Mouse (Mus musculus): ENCODE data around the gene Lsm12. TPM values are rescaled to one million over a fixed set of nuclear protein-coding genes. Genes with fewer than 3 reads are reported as not detected.

Lsm12 gene
- polyA plus RNA-seq (2014; fragmentation: Nextera tagmentation; extraction: Ambion mirVana), result 74.4 and 77.5 TPM in 2 replicates

- under 1% methylated on average over 69 of the region's 70 CpGs for WGBS
- Histone ChIP-seq H3K27me3 (ENCODE audit: control insufficient read depth, insufficient read depth, low read length) (no peaks in the 10 kb centered on the region), H3K9ac (replicated peaks; ENCODE audit: low read depth, low read length) (peak within 1 kb of the TSS; percentile 90), H3K36me3 (ENCODE audit: control insufficient read depth, insufficient read depth, low read length) (peaks cover 17% of the 10 kb centered on the region), H3K4me3 (ENCODE audit: low read depth, low read length) (peak within 1 kb of the TSS; percentile 78), H3K4me2 (ENCODE audit: low read depth, low read length) (peak within 1 kb of the TSS; percentile 72), H3K27ac (ENCODE audit: low read depth, low read length) (peak within 1 kb of the TSS; percentile 96), H3K9me3 (ENCODE audit: control insufficient read depth, low read length) (no peaks in the 10 kb centered on the region), H3K4me1 (ENCODE audit: control insufficient read depth, insufficient read depth, low read length) (peaks cover 5% of the 10 kb centered on the region)
- ATAC-seq (ENCODE audit: low read depth), result peak; percentile 86
Observed at GRCm38 (mm10) chr11:102184646-102185495, at the start of gene Lsm12. Gene Lsm12, minus strand, starts transcription at chr11:102185296.

GRCm38 (mm10) chr11:102230006-102230741 lies 45.1 kb upstream of the Lsm12 start, which contains the start of gene Hdac5:
Gene Hdac5, minus strand, starts transcription at chr11:102230166.
- peak within 1 kb of the TSS; percentile 86 for H3K4me3 ChIP-seq (ENCODE audit: low read depth, low read length)
- H3K36me3 ChIP-seq (ENCODE audit: control insufficient read depth, insufficient read depth, low read length), result no peaks in the 10 kb centered on the region
- peaks cover 32% of the 10 kb centered on the region for H3K4me1 ChIP-seq (ENCODE audit: control insufficient read depth, insufficient read depth, low read length)
- no peaks in the 10 kb centered on the region for H3K27me3 ChIP-seq (ENCODE audit: control insufficient read depth, insufficient read depth, low read length)
- peak within 1 kb of the TSS; percentile 91 for H3K4me2 ChIP-seq (ENCODE audit: low read depth, low read length)
- under 1% methylated on average over 37 of the region's 49 CpGs for WGBS
- peak; percentile 88 for ATAC-seq (ENCODE audit: low read depth)
- H3K27ac ChIP-seq (ENCODE audit: low read depth, low read length), result peak within 1 kb of the TSS; percentile 94
- peak within 1 kb of the TSS; percentile 94 for H3K9ac ChIP-seq (replicated peaks; ENCODE audit: low read depth, low read length)
- no peaks in the 10 kb centered on the region for H3K9me3 ChIP-seq (ENCODE audit: control insufficient read depth, low read length)

GRCm38 (mm10) chr11:102229331-102229953 lies 44.3 kb upstream of the Lsm12 start:
- Histone ChIP-seq H3K9me3 (ENCODE audit: control insufficient read depth, low read length) (no peaks in the 10 kb centered on the region), H3K27me3 (ENCODE audit: control insufficient read depth, insufficient read depth, low read length) (no peaks in the 10 kb centered on the region), H3K27ac (ENCODE audit: low read depth, low read length) (peak overlapping the region; percentile 94), H3K4me1 (ENCODE audit: control insufficient read depth, insufficient read depth, low read length) (peaks cover 39% of the 10 kb centered on the region), H3K9ac (replicated peaks; ENCODE audit: low read depth, low read length) (peak overlapping the region; percentile 94), H3K4me2 (ENCODE audit: low read depth, low read length) (peak overlapping the region; percentile 91), H3K4me3 (ENCODE audit: low read depth, low read length) (peak overlapping the region; percentile 86), H3K36me3 (ENCODE audit: control insufficient read depth, insufficient read depth, low read length) (no peaks in the 10 kb centered on the region)
- WGBS, result under 1% methylated on average over 25 of the region's 47 CpGs
- peak; percentile 39 for ATAC-seq (ENCODE audit: low read depth)

- peak overlapping the region; percentile 94 for H3K27ac ChIP-seq (ENCODE audit: low read depth, low read length)
- 10% methylated on average over 7 of the region's 7 CpGs for WGBS
- H3K4me3 ChIP-seq (ENCODE audit: low read depth, low read length), result peak overlapping the region; percentile 86
- H3K4me1 ChIP-seq (ENCODE audit: control insufficient read depth, insufficient read depth, low read length), result peaks cover 42% of the 10 kb centered on the region
- peak overlapping the region; percentile 91 for H3K4me2 ChIP-seq (ENCODE audit: low read depth, low read length)
- no peaks in the 10 kb centered on the region for H3K36me3 ChIP-seq (ENCODE audit: control insufficient read depth, insufficient read depth, low read length)
- H3K27me3 ChIP-seq (ENCODE audit: control insufficient read depth, insufficient read depth, low read length), result no peaks in the 10 kb centered on the region
- H3K9ac ChIP-seq (replicated peaks; ENCODE audit: low read depth, low read length), result peak overlapping the region; percentile 94
- no peak for ATAC-seq (ENCODE audit: low read depth)
- H3K9me3 ChIP-seq (ENCODE audit: control insufficient read depth, low read length), result no peaks in the 10 kb centered on the region
Observed at GRCm38 (mm10) chr11:102228646-102229268, 43.7 kb upstream of the Lsm12 start.

- peak; percentile 12 for ATAC-seq (ENCODE audit: low read depth)
- Histone ChIP-seq H3K36me3 (ENCODE audit: control insufficient read depth, insufficient read depth, low read length) (no peaks in the 10 kb centered on the region), H3K4me1 (ENCODE audit: control insufficient read depth, insufficient read depth, low read length) (peaks cover 47% of the 10 kb centered on the region), H3K4me3 (ENCODE audit: low read depth, low read length) (peak overlapping the region; percentile 86), H3K27ac (ENCODE audit: low read depth, low read length) (peak overlapping the region; percentile 94), H3K27me3 (ENCODE audit: control insufficient read depth, insufficient read depth, low read length) (no peaks in the 10 kb centered on the region), H3K9ac (replicated peaks; ENCODE audit: low read depth, low read length) (peak overlapping the region; percentile 94), H3K4me2 (ENCODE audit: low read depth, low read length) (peak overlapping the region; percentile 91), H3K9me3 (ENCODE audit: control insufficient read depth, low read length) (no peaks in the 10 kb centered on the region)
- WGBS, result 22% methylated on average over 9 of the region's 9 CpGs
Observed at GRCm38 (mm10) chr11:102228191-102228545, 43.1 kb upstream of the Lsm12 start.

- Histone ChIP-seq H3K4me3 (ENCODE audit: low read depth, low read length) (peak overlapping the region; percentile 86), H3K9ac (replicated peaks; ENCODE audit: low read depth, low read length) (peak overlapping the region; percentile 94), H3K36me3 (ENCODE audit: control insufficient read depth, insufficient read depth, low read length) (no peaks in the 10 kb centered on the region), H3K4me1 (ENCODE audit: control insufficient read depth, insufficient read depth, low read length) (peaks cover 47% of the 10 kb centered on the region), H3K4me2 (ENCODE audit: low read depth, low read length) (peak overlapping the region; percentile 91), H3K27ac (ENCODE audit: low read depth, low read length) (peak overlapping the region; percentile 94), H3K27me3 (ENCODE audit: control insufficient read depth, insufficient read depth, low read length) (no peaks in the 10 kb centered on the region), H3K9me3 (ENCODE audit: control insufficient read depth, low read length) (no peaks in the 10 kb centered on the region)
- WGBS, result 10% methylated on average over 12 of the region's 12 CpGs
- peak; percentile 49 for ATAC-seq (ENCODE audit: low read depth)
Observed at GRCm38 (mm10) chr11:102227270-102228190, 42.4 kb upstream of the Lsm12 start.

GRCm38 (mm10) chr11:102226067-102226978 lies 41.2 kb upstream of the Lsm12 start:
- WGBS, result 78% methylated on average over 12 of the region's 12 CpGs
- no peaks in the 10 kb centered on the region for H3K9me3 ChIP-seq (ENCODE audit: control insufficient read depth, low read length)
- peaks cover 47% of the 10 kb centered on the region for H3K4me1 ChIP-seq (ENCODE audit: control insufficient read depth, insufficient read depth, low read length)
- H3K27ac ChIP-seq (ENCODE audit: low read depth, low read length), result no peak overlapping the region; the same call in 1 of the 2 replicates
- peak overlapping the region; percentile 91 for H3K4me2 ChIP-seq (ENCODE audit: low read depth, low read length)
- no peaks in the 10 kb centered on the region for H3K36me3 ChIP-seq (ENCODE audit: control insufficient read depth, insufficient read depth, low read length)
- no peak for ATAC-seq (ENCODE audit: low read depth)
- no peak overlapping the region for H3K4me3 ChIP-seq (ENCODE audit: low read depth, low read length)
- H3K9ac ChIP-seq (replicated peaks; ENCODE audit: low read depth, low read length), result no peak overlapping the region; the same call in 1 of the 2 replicates
- no peaks in the 10 kb centered on the region for H3K27me3 ChIP-seq (ENCODE audit: control insufficient read depth, insufficient read depth, low read length)

Measured in neural tube, embryonic 14.5 days (tissue).